Mouse (Mus musculus) liver, postnatal 0 days (tissue): ENCODE measurements around the gene Kctd12. TPM values are rescaled to one million over a fixed set of nuclear protein-coding genes. Genes with fewer than 3 reads are reported as not detected.
A peak's percentile ranks its signal among the peaks of the same experiment; 100 is the strongest.

Experiments
- ATAC-seq: fragments of 200-750 bp; cut with Nextera tagmentation; 2 replicates; pipeline ENCODE4 v1.8.0; 2017; ENCODE audit warnings: mild to moderate bottlenecking, moderate library complexity
- DNase-seq: peaks from one replicate; pipeline ENCODE4 v3.0.0-alpha.2; 2016
- H3K27ac ChIP-seq: fragments of 300-500 bp; sonication (generic); 2 replicates; pipeline ENCODE4 v1.5.1; 2014; ENCODE audit warnings: antibody characterized with exemption, moderate library complexity, mild to moderate bottlenecking, low read depth
- H3K27me3 ChIP-seq: fragments of 300-500 bp; sonication (generic); 2 replicates; pipeline ENCODE4 v1.6.1; 2014; ENCODE audit warnings: low read length, control low read depth, mixed read lengths; ENCODE audit not compliant: insufficient read depth
- H3K36me3 ChIP-seq: fragments of 300-500 bp; sonication (generic); replicated peaks from 2 replicates; pipeline ENCODE4 v1.6.1; 2014; ENCODE audit warnings: mild to moderate bottlenecking, control low read depth, low read length, moderate library complexity, mixed read lengths; ENCODE audit not compliant: insufficient read depth
- H3K4me1 ChIP-seq: fragments of 300-500 bp; sonication (generic); 2 replicates; pipeline ENCODE4 v1.6.1; 2014; ENCODE audit warnings: antibody characterized with exemption, mild to moderate bottlenecking, control low read depth; ENCODE audit not compliant: insufficient read depth
- H3K4me2 ChIP-seq: fragments of 300-500 bp; sonication (generic); 2 replicates; pipeline ENCODE4 v1.6.1; 2014; ENCODE audit warnings: low read depth, mild to moderate bottlenecking, low read length, moderate library complexity, mixed read lengths
- H3K4me3 ChIP-seq: fragments of 300-500 bp; sonication (generic); 2 replicates; pipeline ENCODE4 v1.5.1; 2014; ENCODE audit warnings: low read depth, low read length
- H3K9ac ChIP-seq: fragments of 300-500 bp; sonication (generic); replicated peaks from 2 replicates; pipeline ENCODE4 v1.6.1; 2014; ENCODE audit warnings: mild to moderate bottlenecking, moderate library complexity
- H3K9me3 ChIP-seq: fragments of 300-500 bp; sonication (generic); 2 replicates; pipeline ENCODE4 v1.6.1; 2016; ENCODE audit warnings: mild to moderate bottlenecking, control low read depth, low read length, mixed read lengths
- CTCF ChIP-seq: sonication (generic); IDR thresholded peaks from 2 replicates; pipeline ENCODE4 v1.5.1; 2016; ENCODE audit warnings: antibody characterized with exemption, low read depth
- EP300 ChIP-seq: IDR thresholded peaks from 2 replicates; pipeline ENCODE4 v1.6.1; 2016; ENCODE audit warnings: antibody characterized with exemption, low read depth, mild to moderate bottlenecking
- WGBS: fragments of 180-500 bp; shearing (Covaris S2); extraction: QIAGEN DNeasy Blood & Tissue Kit; methylation state at CpG from one replicate; pipeline ENCODE4 v1.1.7; 2014; ENCODE audit not compliant: insufficient replicate concordance; 5-methylcytosine and 5-hydroxymethylcytosine counted together
- polyA plus RNA-seq: library from polyadenylated mRNA; unstranded; fragments of >200 nt; fragmentation: Nextera tagmentation; extraction: Ambion mirVana; gene quantifications from 2 replicates; pipeline ENCODE4 v1.2.1, GENCODE M21; 2015

The Kctd12 gene
- polyA plus RNA-seq, 1 experiment from 2014 or later = 3.4 TPM

DNA sequence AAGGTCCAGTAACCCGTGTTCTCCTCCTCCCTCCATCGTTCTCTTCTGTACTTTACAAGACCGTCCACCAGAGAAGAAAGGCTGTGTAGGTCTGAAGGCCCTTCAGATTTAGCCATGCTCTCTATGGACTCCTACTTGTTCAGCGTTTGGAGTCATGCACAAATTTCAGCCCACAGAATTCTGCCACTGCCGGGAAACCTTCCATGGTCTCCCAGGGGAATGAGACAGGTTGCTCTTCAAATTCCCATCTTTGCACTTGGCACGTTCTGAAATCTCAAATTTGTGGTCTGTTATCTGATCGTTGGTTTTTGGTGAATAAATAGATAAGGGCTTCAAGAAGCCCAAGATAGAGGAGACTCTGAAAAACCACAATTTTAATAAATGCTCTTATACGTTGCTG lies 1.2 kb upstream of the Kctd12 start:
- H3K9ac ChIP-seq = no peak overlapping the region
- H3K4me3 ChIP-seq = no peak overlapping the region
- H3K27me3 ChIP-seq = peaks cover 11% of the 10 kb centered on the region

DNA sequence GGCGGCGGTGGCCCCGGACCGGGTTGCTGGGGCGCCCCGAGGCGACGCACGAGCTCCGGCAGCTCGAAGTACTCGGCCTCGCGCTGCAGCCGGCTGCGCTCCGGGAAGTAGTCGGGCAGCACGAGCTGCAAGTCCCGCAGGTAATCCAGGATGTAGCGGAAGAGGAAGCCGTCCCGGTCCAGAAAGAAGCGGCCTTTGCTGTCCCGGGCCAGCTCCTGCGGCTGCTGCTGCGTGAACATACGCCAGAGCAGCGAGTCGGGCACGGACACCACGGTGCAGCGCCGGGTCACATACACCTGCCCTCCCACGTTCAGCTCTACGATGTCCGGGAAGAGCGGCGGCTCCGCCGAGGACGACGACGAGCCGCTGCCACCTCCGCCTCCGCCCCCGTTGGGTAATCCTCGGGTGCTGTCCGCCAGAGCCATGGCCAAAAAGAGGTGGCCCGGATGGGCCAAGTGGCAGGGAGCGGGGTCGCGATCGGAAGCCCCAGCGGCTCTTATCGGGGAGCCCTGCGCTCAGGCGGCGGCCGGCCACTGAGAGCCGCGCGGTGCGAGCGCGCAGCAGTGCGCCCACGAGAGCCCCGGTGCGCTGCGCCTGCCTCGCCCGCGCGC lies 316 bp downstream of the Kctd12 start:
- ATAC-seq (no peak; the same call in 1 of the 2 replicates), DNase-seq (no peak)
- peaks cover 11% of the 10 kb centered on the region for H3K27me3 ChIP-seq
- H3K27ac ChIP-seq = peak overlapping the region; percentile 93
- H3K9me3 ChIP-seq = no peaks in the 10 kb centered on the region
- WGBS = under 1% methylated on average over 68 of the region's 76 CpGs
- peak overlapping the region; percentile 67 for H3K9ac ChIP-seq
- H3K4me1 ChIP-seq = peaks cover 7% of the 10 kb centered on the region
- TF ChIP-seq EP300 = no peak
- TF ChIP-seq CTCF = no peak
- no peaks in the 10 kb centered on the region for H3K36me3 ChIP-seq
- H3K4me2 ChIP-seq = peak overlapping the region; percentile 77
- H3K4me3 ChIP-seq = peak overlapping the region; percentile 58

More for the DNA sequence above, 1.2 kb upstream of the Kctd12 start:
- ATAC-seq = no peak
- peaks cover 7% of the 10 kb centered on the region for H3K4me1 ChIP-seq
- no peak overlapping the region for H3K27ac ChIP-seq
- WGBS = 49% methylated on average over 8 of the region's 8 CpGs
- H3K36me3 ChIP-seq = no peaks in the 10 kb centered on the region
- H3K9me3 ChIP-seq = no peaks in the 10 kb centered on the region
- peak overlapping the region; percentile 77 for H3K4me2 ChIP-seq
- no peak for DNase-seq
- TF ChIP-seq CTCF (no peak), EP300 (no peak)

DNA sequence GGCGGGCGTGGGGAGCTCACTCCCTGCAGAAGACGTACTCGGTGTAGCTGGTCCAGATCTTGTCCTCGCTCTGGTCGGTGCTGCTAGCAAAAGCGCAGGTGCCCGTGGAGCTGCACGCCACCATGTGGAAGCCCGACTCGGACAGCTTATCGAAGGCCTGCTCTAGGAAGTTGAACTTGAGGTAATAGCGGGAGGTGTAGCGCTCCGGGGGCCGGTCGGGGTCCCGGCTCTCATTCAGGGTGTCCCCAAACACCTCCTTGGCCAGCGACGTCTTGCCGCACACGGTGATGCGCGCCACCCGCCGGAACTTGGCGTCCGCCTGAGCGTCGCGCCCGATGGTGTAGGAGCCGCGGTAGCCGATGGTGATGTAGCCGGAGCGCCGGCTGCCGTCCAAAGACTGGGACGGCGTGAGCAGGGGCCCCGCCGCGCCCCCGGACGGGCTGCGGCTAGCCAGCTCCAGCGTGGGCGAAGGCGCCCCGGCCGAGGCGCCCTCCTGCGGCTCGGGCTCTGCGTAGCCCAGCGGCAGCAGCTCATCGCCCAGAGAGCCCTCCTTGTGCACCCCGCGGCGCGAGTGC lies 909 bp downstream of the Kctd12 start:
- Histone ChIP-seq H3K9me3 (no peaks in the 10 kb centered on the region), H3K9ac (peak overlapping the region; percentile 67), H3K4me1 (peaks cover 7% of the 10 kb centered on the region), H3K4me2 (peak overlapping the region; percentile 77), H3K4me3 (peak overlapping the region; percentile 58), H3K27me3 (peaks cover 11% of the 10 kb centered on the region), H3K36me3 (no peaks in the 10 kb centered on the region), H3K27ac (peak overlapping the region; percentile 93)
- WGBS = under 1% methylated on average over 59 of the region's 62 CpGs
- no peak for TF ChIP-seq EP300
- peak; percentile 40 for TF ChIP-seq CTCF
- ATAC-seq (peak; percentile 9), DNase-seq (peak; percentile 55)

DNA sequence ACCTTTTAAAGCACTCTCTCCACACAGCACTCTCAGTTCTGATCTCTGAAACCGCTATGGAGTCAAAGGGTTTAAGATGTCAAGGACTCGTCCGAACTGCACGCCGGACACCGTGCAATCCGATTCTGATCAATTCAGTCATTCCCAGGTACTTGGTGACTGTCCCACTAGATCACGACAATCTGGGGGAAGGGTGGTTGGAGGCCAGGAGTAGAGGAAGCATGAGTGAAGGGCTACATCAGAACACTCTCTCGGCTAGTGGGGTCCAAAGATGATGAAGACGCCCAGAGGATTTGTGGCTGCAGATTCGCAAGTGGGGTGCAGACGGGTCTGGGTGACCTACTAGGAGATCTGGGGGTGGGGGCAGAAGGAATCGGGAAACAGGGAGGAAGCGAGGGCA lies 1.5 kb downstream of the Kctd12 start:
- Histone ChIP-seq H3K4me2 (peak overlapping the region; percentile 77), H3K27ac (peak overlapping the region; percentile 93), H3K4me3 (peak overlapping the region; percentile 58), H3K36me3 (no peaks in the 10 kb centered on the region), H3K27me3 (peaks cover 11% of the 10 kb centered on the region), H3K9ac (peak overlapping the region; percentile 67), H3K4me1 (peaks cover 7% of the 10 kb centered on the region), H3K9me3 (no peaks in the 10 kb centered on the region)
- DNase-seq (no peak), ATAC-seq (no peak)
- TF ChIP-seq EP300 = no peak
- no peak for TF ChIP-seq CTCF
- WGBS = 4% methylated on average over 14 of the region's 14 CpGs

DNA sequence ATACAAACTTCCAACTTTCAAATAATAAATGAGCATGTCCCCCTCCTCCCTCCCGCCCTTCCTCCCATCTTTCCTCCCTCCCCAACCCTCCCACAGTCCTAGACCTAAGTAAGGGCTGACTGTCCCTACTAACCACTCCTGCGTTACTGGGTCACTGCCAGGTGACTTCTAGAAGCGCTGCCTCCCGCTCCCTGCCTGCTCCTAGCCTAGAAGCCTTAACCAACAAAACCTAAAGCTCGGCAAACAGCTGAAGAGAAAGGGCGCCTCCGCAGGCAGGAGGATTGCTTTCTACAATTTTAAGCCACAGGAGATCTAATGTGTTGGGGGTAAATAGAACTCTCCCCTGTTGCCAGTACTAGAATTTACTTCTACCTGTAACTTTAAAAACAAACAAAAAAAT lies 2.0 kb downstream of the Kctd12 start:
- Histone ChIP-seq H3K4me2 (peak overlapping the region; percentile 77), H3K27me3 (peaks cover 11% of the 10 kb centered on the region)

DNA sequence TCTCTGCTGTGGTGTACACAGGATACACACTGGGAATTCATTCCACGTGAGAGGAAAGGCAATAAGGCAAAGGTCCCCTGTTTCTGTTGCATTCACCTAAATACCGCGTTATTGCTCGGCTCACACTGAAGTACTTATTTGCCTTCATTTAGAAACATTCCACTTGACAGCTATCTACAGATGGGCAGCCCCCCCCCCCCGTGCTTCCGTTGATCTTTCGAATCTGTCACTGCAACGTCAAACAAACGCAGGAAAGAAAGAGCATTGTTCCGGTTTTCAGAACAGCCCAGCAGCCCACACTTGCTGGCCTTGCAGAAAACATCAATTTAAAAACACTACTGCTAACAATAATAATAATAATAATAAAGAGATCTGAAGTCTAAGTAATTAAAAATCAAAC lies 2.6 kb downstream of the Kctd12 start:
- DNase-seq (peak; percentile 45), ATAC-seq (no peak)
- H3K4me1 ChIP-seq = peaks cover 7% of the 10 kb centered on the region
- H3K36me3 ChIP-seq = no peaks in the 10 kb centered on the region
- peak overlapping the region; percentile 52 for H3K4me2 ChIP-seq
- H3K9ac ChIP-seq = no peak overlapping the region
- 6% methylated on average over 10 of the region's 10 CpGs for WGBS
- no peak overlapping the region for H3K27ac ChIP-seq
- peaks cover 11% of the 10 kb centered on the region for H3K27me3 ChIP-seq
- TF ChIP-seq EP300 = peak; percentile 10; the same call in 1 of the 2 replicates
- no peak for TF ChIP-seq CTCF
- no peaks in the 10 kb centered on the region for H3K9me3 ChIP-seq
- peak overlapping the region; percentile 58 for H3K4me3 ChIP-seq

More for the DNA sequence above, 2.0 kb downstream of the Kctd12 start:
- H3K36me3 ChIP-seq = no peaks in the 10 kb centered on the region
- DNase-seq = peak; percentile 37
- H3K27ac ChIP-seq = peak overlapping the region; percentile 93
- WGBS = 6% methylated on average over 7 of the region's 7 CpGs
- no peaks in the 10 kb centered on the region for H3K9me3 ChIP-seq
- TF ChIP-seq CTCF (peak; percentile 43), EP300 (no peak)
- H3K4me1 ChIP-seq = peaks cover 7% of the 10 kb centered on the region
- no peak for ATAC-seq
- H3K4me3 ChIP-seq = peak overlapping the region; percentile 58
- H3K9ac ChIP-seq = peak overlapping the region; percentile 49
